Mouse (Mus musculus) brain, embryonic 14.5 days (tissue): ENCODE data around the gene Kazn.

Source experiments
- CTCF ChIP-seq: fragments of 200-500 bp; IDR thresholded peaks from 2 replicates; pipeline ENCODE4 v1.5.1; 2012; ENCODE audit warnings: inconsistent platforms, mild to moderate bottlenecking, moderate library complexity, borderline replicate concordance; ENCODE audit not compliant: insufficient read depth, insufficient read length; ENCODE audit errors: extremely low read depth
- POLR2A ChIP-seq: fragments of 200-500 bp; IDR thresholded peaks from 2 replicates; pipeline ENCODE4 v1.6.1; 2012; ENCODE audit warnings: mild to moderate bottlenecking, inconsistent platforms, borderline replicate concordance; ENCODE audit not compliant: poor library complexity, insufficient read depth, insufficient read length, severe bottlenecking; ENCODE audit errors: extremely low read depth

GRCm38 (mm10) chr4:142160041-142160440 is 79.2 kb downstream of the Kazn start:
- no peak for TF ChIP-seq POLR2A
- TF ChIP-seq CTCF: no peak
